Mouse (Mus musculus) heart, embryonic 11.5 days (tissue): ENCODE results near the gene Slc17a5. TPM values are rescaled to one million over a fixed set of nuclear protein-coding genes. Genes with fewer than 3 reads are reported as not detected.

Source experiments
- ATAC-seq: fragments of 200-750 bp; cut with Nextera tagmentation; replicated peaks from 2 replicates; pipeline ENCODE4 v1.8.0; 2017; ENCODE audit warnings: moderate library complexity; ENCODE audit not compliant: insufficient number of reproducible peaks, low FRiP score, low TSS enrichment
- H3K27ac ChIP-seq: fragments of 300-500 bp; sonication (generic); 2 replicates; pipeline ENCODE4 v1.5.1; 2014; ENCODE audit warnings: mild to moderate bottlenecking, low read depth, low read length
- H3K27me3 ChIP-seq: fragments of 300-500 bp; sonication (generic); 2 replicates; pipeline ENCODE4 v1.6.1; 2014; ENCODE audit warnings: mild to moderate bottlenecking, low read length, mixed read lengths; ENCODE audit not compliant: control insufficient read depth, insufficient read depth
- H3K36me3 ChIP-seq: fragments of 300-500 bp; sonication (generic); 2 replicates; pipeline ENCODE4 v1.6.1; 2014; ENCODE audit warnings: mild to moderate bottlenecking, low read length, moderate library complexity, mixed read lengths; ENCODE audit not compliant: control insufficient read depth, insufficient read depth
- H3K4me1 ChIP-seq: fragments of 300-500 bp; sonication (generic); 2 replicates; pipeline ENCODE4 v1.6.1; 2014; ENCODE audit warnings: low read length; ENCODE audit not compliant: control insufficient read depth, insufficient read depth
- H3K4me2 ChIP-seq: fragments of 300-500 bp; sonication (generic); 2 replicates; pipeline ENCODE4 v1.6.1; 2014; ENCODE audit warnings: mild to moderate bottlenecking, moderate library complexity
- H3K4me3 ChIP-seq: fragments of 300-500 bp; sonication (generic); 2 replicates; pipeline ENCODE4 v1.5.1; 2014; ENCODE audit warnings: low read depth, low read length
- H3K9ac ChIP-seq: fragments of 300-500 bp; sonication (generic); 2 replicates; pipeline ENCODE4 v1.6.1; 2014; ENCODE audit warnings: mild to moderate bottlenecking, low read depth, low read length, moderate library complexity
- H3K9me3 ChIP-seq: fragments of 300-500 bp; sonication (generic); replicated peaks from 2 replicates; pipeline ENCODE4 v1.6.1; 2016; ENCODE audit warnings: low read length; ENCODE audit not compliant: control insufficient read depth
- WGBS: fragments of 180-500 bp; shearing (Covaris S2); extraction: QIAGEN DNeasy Blood & Tissue Kit; methylation state at CpG from one replicate; pipeline ENCODE4 v1.1.7; 2014; ENCODE audit not compliant: insufficient replicate concordance; 5-methylcytosine and 5-hydroxymethylcytosine counted together
- polyA plus RNA-seq: library from polyadenylated mRNA; unstranded; fragments of >200 nt; fragmentation: Nextera tagmentation; extraction: Ambion mirVana; gene quantifications from 2 replicates; pipeline ENCODE4 v1.2.1, GENCODE M21; 2014

Slc17a5 gene
- polyA plus RNA-seq, 1 experiment from 2014 or later, result 7.4 TPM

GRCm38 (mm10) chr9:78504679-78505078 is 83.2 kb downstream of the Slc17a5 start:
- Histone ChIP-seq H3K4me2 (no peak overlapping the region), H3K27me3 (no peaks in the 10 kb centered on the region), H3K9me3 (no peaks in the 10 kb centered on the region), H3K9ac (no peak overlapping the region), H3K4me1 (peaks cover 29% of the 10 kb centered on the region), H3K4me3 (no peak overlapping the region), H3K36me3 (no peaks in the 10 kb centered on the region), H3K27ac (no peak overlapping the region)
- WGBS, result 32% methylated on average over 3 of the region's 3 CpGs
- no peak for ATAC-seq

DNA sequence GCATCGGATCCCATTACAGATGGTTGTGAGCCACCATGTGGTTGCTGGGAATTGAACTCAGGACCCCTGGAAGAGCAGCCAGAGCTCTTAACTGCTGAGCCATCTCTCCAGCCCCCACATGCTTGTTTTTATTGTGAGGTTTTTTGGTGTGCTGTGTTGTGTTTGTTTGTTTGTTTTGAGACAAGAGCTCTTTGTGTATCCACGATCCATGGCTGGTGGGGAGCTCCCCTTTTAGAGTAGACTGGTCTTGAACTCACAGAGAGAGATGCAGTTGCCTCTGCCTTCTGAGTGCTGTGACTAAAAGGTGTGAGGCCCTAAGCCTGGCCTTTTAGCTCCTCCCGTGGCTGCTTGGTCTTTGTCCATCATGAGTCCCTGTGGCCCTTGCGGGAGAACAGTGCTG is 83.7 kb downstream of the Slc17a5 start:
- H3K27ac ChIP-seq, result no peak overlapping the region
- no peak for ATAC-seq
- H3K4me2 ChIP-seq, result no peak overlapping the region
- no peaks in the 10 kb centered on the region for H3K36me3 ChIP-seq
- H3K9me3 ChIP-seq, result no peaks in the 10 kb centered on the region
- H3K9ac ChIP-seq, result no peak overlapping the region
- H3K4me3 ChIP-seq, result no peak overlapping the region
- 69% methylated on average over 4 of the region's 4 CpGs for WGBS
- peaks cover 29% of the 10 kb centered on the region for H3K4me1 ChIP-seq
- H3K27me3 ChIP-seq, result no peaks in the 10 kb centered on the region

DNA sequence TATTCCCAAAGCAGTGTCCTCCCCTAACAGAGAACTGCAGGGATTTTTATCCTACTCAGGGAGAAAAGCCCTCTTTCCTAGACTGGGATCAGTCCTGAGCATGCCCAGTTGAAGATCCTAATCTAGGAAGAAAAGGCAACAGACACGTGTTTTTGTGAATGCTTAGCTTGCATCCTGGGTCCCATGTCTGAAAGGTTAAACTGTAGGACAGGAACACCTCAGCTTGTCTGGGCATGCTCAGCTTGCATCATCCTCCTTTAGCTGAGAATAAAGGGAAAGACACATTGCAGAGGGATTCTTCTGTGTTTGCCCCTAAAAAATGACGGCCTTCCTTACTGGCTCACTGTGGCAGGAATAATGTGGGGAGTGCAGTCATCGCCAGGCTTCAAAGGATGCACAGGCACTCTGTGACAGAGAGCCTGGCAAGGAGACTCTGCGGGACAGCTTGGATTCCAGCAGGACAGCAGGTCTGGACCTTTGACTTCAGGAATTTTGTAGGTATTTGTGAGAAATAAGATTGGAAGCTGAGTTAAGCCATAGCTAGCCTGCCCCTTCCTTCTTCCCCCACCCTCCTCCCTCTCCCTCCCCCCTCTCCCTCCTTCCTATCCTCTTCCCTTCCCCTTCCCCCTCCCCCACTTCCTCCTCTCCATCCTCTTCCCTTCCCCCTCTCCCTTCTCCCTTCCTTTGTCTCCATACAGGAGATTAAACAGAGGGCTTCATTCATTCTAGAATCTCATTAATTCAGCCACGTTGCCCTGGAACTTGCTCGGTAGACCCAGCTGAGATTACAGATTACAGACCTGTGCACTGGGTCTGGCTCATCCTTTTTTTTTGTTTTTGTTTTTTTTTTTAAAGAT is 84.4 kb downstream of the Slc17a5 start:
- no peaks in the 10 kb centered on the region for H3K27me3 ChIP-seq
- H3K9me3 ChIP-seq, result no peaks in the 10 kb centered on the region
- 14% methylated on average over 6 of the region's 6 CpGs for WGBS
- no peak for ATAC-seq
- no peaks in the 10 kb centered on the region for H3K36me3 ChIP-seq
- H3K27ac ChIP-seq, result peak overlapping the region; percentile 63
- no peak overlapping the region for H3K4me2 ChIP-seq
- H3K4me1 ChIP-seq, result peaks cover 29% of the 10 kb centered on the region
- H3K9ac ChIP-seq, result 0 out of 2 replicates have a peak overlapping the region, but pooled peaks have one; percentile 7
- no peak overlapping the region for H3K4me3 ChIP-seq

DNA sequence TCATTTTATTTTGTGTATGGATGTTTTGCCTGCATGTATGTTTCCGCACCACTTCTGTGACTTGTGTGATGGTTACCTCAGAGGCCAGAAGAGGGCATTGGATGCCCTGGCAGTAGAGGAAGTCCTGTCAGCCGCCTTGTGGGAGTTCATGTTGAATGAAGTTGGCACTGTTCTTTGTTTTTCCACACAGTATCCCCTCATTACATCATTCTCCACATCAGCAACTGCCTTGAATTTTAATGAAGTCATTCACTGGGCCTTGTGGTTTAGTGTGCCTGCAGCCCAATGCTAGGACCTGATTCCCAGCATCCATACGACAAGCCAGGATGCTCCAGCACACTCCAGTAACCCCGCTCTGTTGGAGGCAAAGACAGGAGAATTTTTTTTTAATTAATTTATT is 86.6 kb downstream of the Slc17a5 start:
- no peak for ATAC-seq
- WGBS, result 87% methylated on average over 4 of the region's 4 CpGs
- no peak overlapping the region for H3K27ac ChIP-seq

DNA sequence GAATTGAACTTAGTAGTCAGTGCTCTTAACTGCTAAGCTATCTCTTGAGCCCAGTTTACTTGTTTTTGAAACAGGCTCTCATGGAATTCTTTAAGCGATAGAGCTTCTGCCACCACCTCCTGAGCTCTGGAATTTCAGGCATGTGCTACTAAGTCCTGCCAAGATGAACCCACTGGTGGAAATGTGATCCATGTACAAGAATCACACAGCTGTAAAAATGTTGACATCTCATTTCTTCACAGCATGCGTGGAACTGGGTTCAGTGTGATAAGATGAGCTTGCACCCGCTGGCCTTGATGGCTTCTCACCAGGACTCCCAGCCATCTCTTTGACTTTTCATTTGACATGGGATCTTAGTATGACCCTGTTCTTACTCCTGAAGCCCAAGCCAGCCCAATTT is 87.5 kb downstream of the Slc17a5 start:
- H3K4me1 ChIP-seq, result peaks cover 18% of the 10 kb centered on the region
- H3K4me3 ChIP-seq, result no peak overlapping the region
- H3K4me2 ChIP-seq, result no peak overlapping the region
- H3K27me3 ChIP-seq, result no peaks in the 10 kb centered on the region
- H3K27ac ChIP-seq, result peak overlapping the region; percentile 10
- no peak for ATAC-seq
- WGBS, result 16% methylated on average over 3 of the region's 3 CpGs
- no peaks in the 10 kb centered on the region for H3K9me3 ChIP-seq
- no peak overlapping the region for H3K9ac ChIP-seq
- no peaks in the 10 kb centered on the region for H3K36me3 ChIP-seq

More for the DNA sequence above, 86.6 kb downstream of the Slc17a5 start:
- Histone ChIP-seq H3K27me3 (no peaks in the 10 kb centered on the region), H3K4me3 (no peak overlapping the region), H3K9ac (no peak overlapping the region), H3K4me2 (no peak overlapping the region), H3K36me3 (no peaks in the 10 kb centered on the region), H3K9me3 (no peaks in the 10 kb centered on the region), H3K4me1 (peaks cover 25% of the 10 kb centered on the region)

- Histone ChIP-seq H3K4me2 (no peak overlapping the region), H3K4me3 (no peak overlapping the region), H3K36me3 (no peaks in the 10 kb centered on the region), H3K4me1 (no peaks in the 10 kb centered on the region), H3K9ac (no peak overlapping the region), H3K9me3 (no peaks in the 10 kb centered on the region), H3K27me3 (no peaks in the 10 kb centered on the region), H3K27ac (no peak overlapping the region)
- WGBS, result 89% methylated on average over 7 of the region's 7 CpGs
- ATAC-seq, result no peak
Observed at GRCm38 (mm10) chr9:78493171-78493570, 94.7 kb downstream of the Slc17a5 start.

DNA sequence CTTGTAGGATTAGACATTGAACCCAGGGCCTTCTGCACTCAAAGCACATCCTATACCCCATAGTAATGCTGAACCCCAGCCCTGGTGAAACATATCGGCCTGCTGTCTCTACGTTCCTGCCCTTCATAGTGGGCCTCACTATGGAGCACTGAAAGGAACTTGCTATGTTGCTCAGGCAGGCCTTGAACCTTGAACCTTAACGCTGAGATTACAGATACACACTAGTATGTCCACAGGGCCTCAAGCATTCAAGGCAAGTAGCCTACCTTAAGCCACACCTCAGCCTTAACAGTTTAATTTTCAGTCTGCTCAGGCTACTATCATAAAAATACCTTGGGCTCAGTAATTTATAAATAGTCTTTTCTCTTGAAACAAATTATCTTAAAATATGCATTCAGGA is 95.6 kb downstream of the Slc17a5 start:
- no peak overlapping the region for H3K27ac ChIP-seq
- 85% methylated on average over 3 of the region's 3 CpGs for WGBS
- H3K36me3 ChIP-seq, result no peaks in the 10 kb centered on the region
- ATAC-seq, result no peak
- no peak overlapping the region for H3K4me3 ChIP-seq
- H3K27me3 ChIP-seq, result no peaks in the 10 kb centered on the region
- H3K9me3 ChIP-seq, result no peaks in the 10 kb centered on the region
- H3K9ac ChIP-seq, result no peak overlapping the region
- no peaks in the 10 kb centered on the region for H3K4me1 ChIP-seq
- H3K4me2 ChIP-seq, result no peak overlapping the region

GRCm38 (mm10) chr9:78491169-78491568 is 96.7 kb downstream of the Slc17a5 start:
- Histone ChIP-seq H3K4me1 (no peaks in the 10 kb centered on the region), H3K27ac (no peak overlapping the region), H3K4me3 (no peak overlapping the region), H3K27me3 (no peaks in the 10 kb centered on the region), H3K4me2 (no peak overlapping the region), H3K9ac (no peak overlapping the region), H3K9me3 (no peaks in the 10 kb centered on the region), H3K36me3 (no peaks in the 10 kb centered on the region)
- ATAC-seq, result no peak
- WGBS, result 70% methylated on average over 3 of the region's 3 CpGs
